ENCODE assay signal across 21 mouse cellular contexts in genomic region chr2:20216275-20216674, GRCm38 (mm10).
DNase-seq lines count a peak whose midpoint lies in the region; ATAC-seq lines count a peak whose summit lies in the region.
"Had no signal": no experiment of that assay in that cellular context is flagged by ENCODE, and none has a peak within 500 bp of the region (broad histone marks: within the 10 kb centered on the region; RNA-seq: fewer than 3 reads in every experiment).

No protein-coding gene starts in this region.

- ATAC-seq in frontal cortex, adult (ENCODE audit: low TSS enrichment), result peak; percentile 76
- ATAC-seq: CD4-positive, CD25-positive, alpha-beta regulatory T cell, adult 4 months; forebrain, embryonic 15.5 days; hindbrain, postnatal 0 days; inflammation-experienced regulatory T-cells, adult 6 months; intestine, embryonic 16.5 days had no signal

- no peak for DNase-seq in frontal cortex, postnatal 14 days (ENCODE audit: low spot score in 2 of 2)
- peak; percentile 13 for DNase-seq in right cerebral cortex, adult 18-20 months
- no peak for DNase-seq in right cerebral cortex, postnatal 4 days
- peak; percentile 68 for DNase-seq in telencephalon, adult 2 months (ENCODE audit: low read depth, low spot score)
- no peak for DNase-seq in gastrocnemius, adult 18-20 months (ENCODE audit: low spot score)
- DNase-seq: adrenal gland, adult 2 months; adrenal gland, postnatal 14 days; cerebellum, adult 18-20 months; cerebellum, adult 9-10 months; cerebellum, postnatal 14 days; gastrocnemius, postnatal 10 days; gastrocnemius, postnatal 36 days; heart, adult 2 months; heart, postnatal 14 days; heart, postnatal 4 days had no signal

Comparison
In these comparisons a context has a peak if more than half of its experiments do, and no peak if none do; other contexts are left out.
1. DNase-seq: peak in right cerebral cortex, adult 18-20 months (single experiment) and telencephalon, adult 2 months (single experiment); none in frontal cortex, postnatal 14 days (0 of 2), right cerebral cortex, postnatal 4 days (single experiment) and gastrocnemius, adult 18-20 months (single experiment).